Mouse (Mus musculus): ENCODE measurements around the gene Ccdc62. TPM values are rescaled to one million over a fixed set of nuclear protein-coding genes. Genes with fewer than 3 reads are reported as not detected.
A peak's percentile ranks its signal among the peaks of the same experiment; 100 is the strongest.

The Ccdc62 gene
- polyA plus RNA-seq, 1 experiment: 4.7 TPM

GRCm38 (mm10) chr5:123992193-123992637, 61.7 kb downstream of the Ccdc62 start:
- H3K4me3 ChIP-seq: no peak overlapping the region
- no peaks in the 10 kb centered on the region for H3K27me3 ChIP-seq (ENCODE audit: control insufficient read depth, insufficient read depth, insufficient read length)
- no peaks in the 10 kb centered on the region for H3K79me2 ChIP-seq (ENCODE audit: control insufficient read depth, insufficient read depth)
- TF ChIP-seq MYOD1 (IDR thresholded peaks at IDR 0.05; ENCODE audit: control insufficient read depth in 1 of 3, insufficient read length in 2 of 3, low read depth in 2 of 3) (peak; percentile 42 to 78 (median 78)), POLR2A (IDR thresholded peaks at IDR 0.05; ENCODE audit: insufficient read length, low read depth) (peak; percentile 30), USF1 (IDR thresholded peaks at IDR 0.05; ENCODE audit: low read depth) (no peak), MYOG (IDR thresholded peaks at IDR 0.05; ENCODE audit: control insufficient read depth in 1 of 3, insufficient read depth in 1 of 3, insufficient read length in 2 of 3, low read depth in 2 of 3) (peak in 2 of 3 experiments; percentile 48 to 64), SRF (IDR thresholded peaks at IDR 0.05; ENCODE audit: control insufficient read depth, insufficient read length, low read depth) (peak; percentile 70), E2F4 (IDR thresholded peaks at IDR 0.05; ENCODE audit: insufficient read depth) (no peak)
- peak overlapping the region; percentile 63 for H3K4me2 ChIP-seq (ENCODE audit: low read depth)
- H3ac ChIP-seq (ENCODE audit: control insufficient read depth, insufficient read length): no peak overlapping the region
- no peaks in the 10 kb centered on the region for H3K36me3 ChIP-seq (ENCODE audit: control insufficient read depth, insufficient read depth)

GRCm38 (mm10) chr5:123992794-123993193, 62.3 kb downstream of the Ccdc62 start:
- H3K27me3 ChIP-seq (ENCODE audit: control insufficient read depth, insufficient read depth, insufficient read length): no peaks in the 10 kb centered on the region
- no peaks in the 10 kb centered on the region for H3K79me2 ChIP-seq (ENCODE audit: control insufficient read depth, insufficient read depth)
- TF ChIP-seq POLR2AphosphoS2 (IDR thresholded peaks at IDR 0.05; ENCODE audit: insufficient read length, low read depth): no peak
- no peak overlapping the region for H3K4me3 ChIP-seq
- H3K36me3 ChIP-seq (ENCODE audit: control insufficient read depth, insufficient read depth): no peaks in the 10 kb centered on the region
- H3K4me2 ChIP-seq (ENCODE audit: low read depth): peak overlapping the region; percentile 63
- H3ac ChIP-seq (ENCODE audit: control insufficient read depth, insufficient read length): no peak overlapping the region

GRCm38 (mm10) chr5:123993263-123994036, 63.0 kb downstream of the Ccdc62 start:
- H3ac ChIP-seq (ENCODE audit: control insufficient read depth, insufficient read length): no peak overlapping the region
- H3K4me3 ChIP-seq: no peak overlapping the region
- H3K79me2 ChIP-seq (ENCODE audit: control insufficient read depth, insufficient read depth): no peaks in the 10 kb centered on the region
- no peak overlapping the region for H3K4me2 ChIP-seq (ENCODE audit: low read depth)
- no peaks in the 10 kb centered on the region for H3K27me3 ChIP-seq (ENCODE audit: control insufficient read depth, insufficient read depth, insufficient read length)
- no peaks in the 10 kb centered on the region for H3K36me3 ChIP-seq (ENCODE audit: control insufficient read depth, insufficient read depth)
- no peak for TF ChIP-seq REST (IDR thresholded peaks at IDR 0.05; ENCODE audit: insufficient read depth, insufficient read length)
- TF ChIP-seq MAX (IDR thresholded peaks at IDR 0.05; ENCODE audit: low read depth): no peak
- no peak for TF ChIP-seq E2F4 (IDR thresholded peaks at IDR 0.05; ENCODE audit: insufficient read depth)
- no peak for TF ChIP-seq USF1 (IDR thresholded peaks at IDR 0.05; ENCODE audit: low read depth)
- TF ChIP-seq POLR2AphosphoS2 (IDR thresholded peaks at IDR 0.05; ENCODE audit: insufficient read length, low read depth): no peak
- TF ChIP-seq MYOD1 (IDR thresholded peaks at IDR 0.05; ENCODE audit: control insufficient read depth in 1 of 3, insufficient read length in 2 of 3, low read depth in 2 of 3): no peak
- TF ChIP-seq MYOG (IDR thresholded peaks at IDR 0.05; ENCODE audit: control insufficient read depth in 1 of 3, insufficient read depth in 1 of 3, insufficient read length in 2 of 3, low read depth in 2 of 3): no peak
- no peak for TF ChIP-seq SRF (IDR thresholded peaks at IDR 0.05; ENCODE audit: control insufficient read depth, insufficient read length, low read depth)
- no peak for TF ChIP-seq TCF3 (IDR thresholded peaks at IDR 0.05; ENCODE audit: insufficient read length, low read depth)
- TF ChIP-seq CEBPB (IDR thresholded peaks at IDR 0.05; ENCODE audit: insufficient read depth, poor library complexity, severe bottlenecking): no peak
- TF ChIP-seq TCF12 (IDR thresholded peaks at IDR 0.05; ENCODE audit: insufficient read depth, poor library complexity, severe bottlenecking): no peak
- TF ChIP-seq POLR2A (IDR thresholded peaks at IDR 0.05; ENCODE audit: insufficient read length, low read depth): no peak

GRCm38 (mm10) chr5:123994468-123994867, 64.0 kb downstream of the Ccdc62 start:
- TF ChIP-seq TCF12 (IDR thresholded peaks at IDR 0.05; ENCODE audit: insufficient read depth, poor library complexity, severe bottlenecking) (no peak), CEBPB (IDR thresholded peaks at IDR 0.05; ENCODE audit: insufficient read depth, poor library complexity, severe bottlenecking) (no peak), MYOG (IDR thresholded peaks at IDR 0.05; ENCODE audit: control insufficient read depth in 1 of 3, insufficient read depth in 1 of 3, insufficient read length in 2 of 3, low read depth in 2 of 3) (no peak), MYOD1 (IDR thresholded peaks at IDR 0.05; ENCODE audit: control insufficient read depth in 1 of 3, insufficient read length in 2 of 3, low read depth in 2 of 3) (no peak)
- H3K4me3 ChIP-seq: no peak overlapping the region
- H3K4me2 ChIP-seq (ENCODE audit: low read depth): no peak overlapping the region
- no peaks in the 10 kb centered on the region for H3K79me2 ChIP-seq (ENCODE audit: control insufficient read depth, insufficient read depth)
- no peak overlapping the region for H3ac ChIP-seq (ENCODE audit: control insufficient read depth, insufficient read length)
- no peaks in the 10 kb centered on the region for H3K27me3 ChIP-seq (ENCODE audit: control insufficient read depth, insufficient read depth, insufficient read length)
- no peaks in the 10 kb centered on the region for H3K36me3 ChIP-seq (ENCODE audit: control insufficient read depth, insufficient read depth)

- Histone ChIP-seq H3K79me2 (ENCODE audit: control insufficient read depth, insufficient read depth) (no peaks in the 10 kb centered on the region), H3K4me3 (no peak overlapping the region), H3K27me3 (ENCODE audit: control insufficient read depth, insufficient read depth, insufficient read length) (no peaks in the 10 kb centered on the region), H3K36me3 (ENCODE audit: control insufficient read depth, insufficient read depth) (no peaks in the 10 kb centered on the region), H3ac (ENCODE audit: control insufficient read depth, insufficient read length) (no peak overlapping the region), H3K4me2 (ENCODE audit: low read depth) (no peak overlapping the region)
- no peak for TF ChIP-seq USF1 (IDR thresholded peaks at IDR 0.05; ENCODE audit: low read depth)
- TF ChIP-seq POLR2A (IDR thresholded peaks at IDR 0.05; ENCODE audit: insufficient read length, low read depth): no peak
- TF ChIP-seq CEBPB (IDR thresholded peaks at IDR 0.05; ENCODE audit: insufficient read depth, poor library complexity, severe bottlenecking): no peak
- TF ChIP-seq TCF12 (IDR thresholded peaks at IDR 0.05; ENCODE audit: insufficient read depth, poor library complexity, severe bottlenecking): no peak
- TF ChIP-seq SRF (IDR thresholded peaks at IDR 0.05; ENCODE audit: control insufficient read depth, insufficient read length, low read depth): no peak
- no peak for TF ChIP-seq REST (IDR thresholded peaks at IDR 0.05; ENCODE audit: insufficient read depth, insufficient read length)
- no peak for TF ChIP-seq MYOD1 (IDR thresholded peaks at IDR 0.05; ENCODE audit: control insufficient read depth in 1 of 3, insufficient read length in 2 of 3, low read depth in 2 of 3)
- TF ChIP-seq MAX (IDR thresholded peaks at IDR 0.05; ENCODE audit: low read depth): no peak
- no peak for TF ChIP-seq TCF3 (IDR thresholded peaks at IDR 0.05; ENCODE audit: insufficient read length, low read depth)
- no peak for TF ChIP-seq E2F4 (IDR thresholded peaks at IDR 0.05; ENCODE audit: insufficient read depth)
- no peak for TF ChIP-seq MYOG (IDR thresholded peaks at IDR 0.05; ENCODE audit: control insufficient read depth in 1 of 3, insufficient read depth in 1 of 3, insufficient read length in 2 of 3, low read depth in 2 of 3)
- no peak for TF ChIP-seq POLR2AphosphoS2 (IDR thresholded peaks at IDR 0.05; ENCODE audit: insufficient read length, low read depth)
Observed at GRCm38 (mm10) chr5:123995388-123995787, 64.9 kb downstream of the Ccdc62 start.

All from myocyte (in vitro differentiated cells).